Mouse (Mus musculus): ENCODE results near the gene Gm10643.

Gm10643 gene

DNA sequence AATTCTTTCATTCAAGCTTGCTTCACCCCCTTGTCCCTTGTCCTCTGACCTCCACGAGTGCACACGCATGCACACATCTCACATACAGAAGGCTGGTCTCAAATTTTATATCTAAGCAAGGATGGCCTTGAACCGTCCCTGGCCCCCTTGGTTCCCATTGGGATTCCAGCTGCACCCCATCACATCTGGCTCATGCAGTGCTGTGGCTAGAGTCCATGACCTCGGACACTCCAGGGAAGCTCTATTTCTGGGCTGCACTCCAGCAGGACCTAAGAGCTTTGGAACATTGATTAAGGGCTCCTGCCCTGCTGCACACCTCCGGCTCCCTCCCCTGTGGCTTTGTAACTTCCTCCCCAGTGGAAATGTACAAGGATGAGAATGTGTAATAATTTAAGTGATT lies 26.9 kb downstream of the Gm10643 start:
- no peak for DNase-seq

DNA sequence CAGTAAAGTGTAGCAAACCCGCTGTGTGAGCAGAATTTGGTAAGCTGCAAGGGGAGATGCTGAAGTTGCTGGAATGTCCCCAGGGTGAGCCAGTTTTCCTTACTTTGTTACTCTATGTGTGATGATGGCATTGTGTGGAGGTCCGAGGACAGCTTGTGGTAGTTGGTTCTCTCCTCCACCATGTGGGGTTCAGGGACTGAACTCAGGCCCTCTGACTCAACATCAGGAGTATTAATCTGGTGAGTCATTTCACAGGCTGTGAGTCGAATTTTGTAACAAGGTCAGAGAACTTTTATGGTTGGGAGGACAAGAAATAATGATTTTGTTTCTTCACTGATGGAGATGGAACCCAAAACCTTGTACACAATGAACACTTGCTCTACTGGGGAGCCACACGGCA lies 32.2 kb downstream of the Gm10643 start:
- DNase-seq, result no peak

GRCm38 (mm10) chr8:84029272-84029671 lies 35.7 kb downstream of the Gm10643 start:
- DNase-seq, result no peak

- DNase-seq, result no peak
Observed at GRCm38 (mm10) chr8:84027449-84027848, 37.5 kb downstream of the Gm10643 start.

DNA sequence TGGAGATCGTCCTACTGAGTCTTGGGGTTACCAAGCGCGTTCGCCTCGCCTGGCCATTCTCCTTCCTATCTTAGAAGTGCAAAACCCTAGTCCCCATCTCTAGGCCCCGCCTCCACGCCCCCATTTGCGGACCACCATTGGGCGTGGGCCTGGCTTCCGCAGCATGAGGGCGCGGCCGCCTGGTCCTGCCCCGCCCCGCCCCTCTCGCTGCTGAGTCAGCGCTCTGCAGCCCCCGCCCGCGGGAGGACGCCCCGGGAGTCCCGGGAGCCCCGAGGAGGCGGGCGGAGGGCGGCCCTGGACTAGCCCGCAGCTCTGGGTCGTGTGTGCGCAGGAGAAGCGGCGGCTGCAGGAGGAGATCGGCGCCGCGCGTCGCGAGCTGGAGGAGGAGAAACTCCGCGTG lies 39.1 kb downstream of the Gm10643 start:
- peak; percentile 68 for DNase-seq

GRCm38 (mm10) chr8:84024171-84024570 lies 40.8 kb downstream of the Gm10643 start:
- DNase-seq, result peak; percentile 59

DNA sequence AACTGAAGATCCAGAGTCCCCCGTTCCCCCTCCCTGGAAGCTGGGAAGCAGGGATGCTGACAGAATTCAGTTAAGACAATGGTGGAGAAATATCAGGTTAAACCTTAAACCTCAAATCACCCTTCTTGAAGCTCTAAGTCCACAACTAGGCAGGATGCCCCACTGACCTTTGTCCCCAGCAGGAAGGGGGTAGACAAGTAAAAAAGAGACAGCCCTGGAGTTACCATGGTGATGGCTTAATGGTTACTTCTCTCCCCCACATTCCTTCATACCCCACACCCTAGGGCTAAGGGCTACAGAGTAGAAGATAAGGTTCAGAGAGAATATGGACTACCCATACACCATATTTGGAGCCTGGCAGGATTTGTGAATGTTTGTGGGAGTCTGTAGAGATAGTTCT lies 41.3 kb downstream of the Gm10643 start:
- no peak for DNase-seq

- DNase-seq, result no peak
Observed at GRCm38 (mm10) chr8:84023085-84023484, 41.9 kb downstream of the Gm10643 start.

DNA sequence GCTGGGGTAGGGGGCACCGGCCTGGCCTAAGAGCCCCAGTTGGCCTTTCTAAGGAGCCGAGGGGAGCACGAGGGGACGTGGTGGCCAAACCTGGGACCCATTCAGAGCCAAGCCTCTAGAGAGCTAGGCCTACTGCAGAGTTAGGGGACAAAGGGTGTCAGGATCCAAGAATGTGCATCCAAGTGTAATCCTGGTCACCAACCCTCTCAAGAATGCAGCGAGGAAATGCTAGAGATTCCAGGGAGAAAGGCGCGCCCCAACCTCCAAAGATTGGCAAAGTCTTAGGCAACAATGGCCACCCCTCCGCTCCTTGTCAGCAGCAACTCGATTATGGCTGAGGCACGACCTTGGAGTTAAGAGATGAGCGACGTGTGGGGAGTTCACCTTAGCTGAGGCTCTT lies 43.4 kb downstream of the Gm10643 start:
- DNase-seq, result no peak

- DNase-seq, result no peak
Observed at GRCm38 (mm10) chr8:84021096-84021495, 43.8 kb downstream of the Gm10643 start, which contains the start of gene Palm3. TSS of gene Palm3 (plus strand) at chr8:84021471.

DNA sequence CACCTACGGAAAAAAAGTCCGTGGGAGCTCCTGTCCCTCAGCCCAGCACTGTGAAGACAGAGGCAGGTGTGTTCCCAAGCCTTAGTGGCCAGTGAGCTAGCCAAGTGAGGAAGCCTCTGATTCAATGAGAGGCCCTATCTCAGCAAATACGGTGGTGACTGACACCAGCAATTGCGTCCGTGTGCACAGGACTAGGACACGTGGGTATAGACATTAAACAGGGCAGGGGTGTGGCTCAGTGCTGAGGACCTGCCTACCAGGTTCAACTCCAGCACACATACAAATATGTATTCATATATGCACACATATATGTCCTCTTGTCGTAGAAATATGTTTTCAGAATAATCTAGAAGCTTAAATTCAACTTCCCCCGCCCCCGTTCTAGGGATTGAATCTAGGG lies 45.2 kb downstream of the Gm10643 start:
- no peak for DNase-seq

GRCm38 (mm10) chr8:84015833-84016232 lies 49.1 kb downstream of the Gm10643 start:
- DNase-seq, result no peak
